Comparison of ENCODE assay signal across 39 mouse cellular contexts in the genomic region with DNA sequence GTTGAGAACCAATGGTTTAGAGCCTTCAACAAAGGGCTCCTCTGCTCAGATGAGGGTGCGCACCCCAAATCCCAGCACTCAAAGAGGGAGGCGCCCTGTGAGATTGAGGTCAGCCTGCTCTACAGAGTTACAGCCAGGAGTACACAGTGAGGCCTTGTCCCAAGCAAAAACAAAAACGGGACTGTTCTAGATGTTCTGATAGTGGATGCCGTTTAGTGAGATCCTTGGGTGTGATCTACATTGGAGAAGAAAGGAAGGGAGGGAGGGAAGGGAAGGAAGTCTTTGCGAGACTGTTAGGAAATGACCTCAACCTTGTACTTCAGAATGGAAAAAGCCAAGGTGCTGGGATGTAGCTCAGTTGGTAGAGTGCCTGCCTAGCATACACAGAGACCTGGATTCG. TPM values are rescaled to one million over a fixed set of nuclear protein-coding genes. Genes with fewer than 3 reads are reported as not detected.
"Had no signal": no experiment of that assay in that cellular context is flagged by ENCODE, and none has a peak within 500 bp of the region (broad histone marks: within the 10 kb centered on the region; RNA-seq: fewer than 3 reads in every experiment).

No protein-coding gene starts in this region.

- H3K27me3 ChIP-seq: hindbrain, embryonic 12.5 days; intestine, embryonic 15.5 days; limb, embryonic 12.5 days had no signal

- ATAC-seq: hindbrain, embryonic 16.5 days; inflammation-experienced regulatory T-cells, adult 6 months; intestine, embryonic 15.5 days; intestine, postnatal 0 days; liver, embryonic 12.5 days had no signal

- H3K4me3 ChIP-seq: heart, embryonic 10.5 days; heart, embryonic 12.5 days; hindbrain, embryonic 10.5 days; hindbrain, embryonic 12.5 days; intestine, embryonic 15.5 days; left cerebral cortex, adult 2 months; limb, embryonic 10.5 days; limb, embryonic 12.5 days; liver, embryonic 12.5 days had no signal

- H3K36me3 ChIP-seq: heart, embryonic 10.5 days; heart, embryonic 12.5 days; hindbrain, embryonic 10.5 days; hindbrain, embryonic 12.5 days; intestine, embryonic 15.5 days; limb, embryonic 10.5 days; limb, embryonic 12.5 days; liver, embryonic 12.5 days had no signal

- H3K27ac ChIP-seq: heart, embryonic 10.5 days; hindbrain, embryonic 10.5 days; hindbrain, embryonic 12.5 days; hindbrain, embryonic 14.5 days; intestine, embryonic 15.5 days; left cerebral cortex, adult 2 months; limb, embryonic 10.5 days; limb, embryonic 12.5 days; liver, embryonic 12.5 days had no signal

- DNase-seq: gastrocnemius, postnatal 25 days; heart, adult 18-20 months; heart, postnatal 10 days; heart, postnatal 4 days; kidney, adult 18-20 months; kidney, adult 8-10 months; kidney, postnatal 10 days; kidney, postnatal 25 days; kidney, postnatal 4 days; layer of hippocampus, adult 9-11 months; liver had no signal

- H3K4me2 ChIP-seq: heart, embryonic 12.5 days; hindbrain, embryonic 12.5 days; hindbrain, embryonic 14.5 days; intestine, embryonic 15.5 days; limb, embryonic 12.5 days; liver, embryonic 12.5 days had no signal

- H3K9me3 ChIP-seq: heart, embryonic 10.5 days; hindbrain, embryonic 10.5 days; hindbrain, embryonic 12.5 days; intestine, embryonic 15.5 days; limb, embryonic 10.5 days; limb, embryonic 12.5 days; liver, embryonic 12.5 days had no signal

- H3K9ac ChIP-seq: heart, embryonic 12.5 days; hindbrain, embryonic 12.5 days; hindbrain, embryonic 14.5 days; intestine, embryonic 15.5 days; limb, embryonic 12.5 days; liver, embryonic 12.5 days had no signal

RNA-seq across cellular contexts. Expression of a gene that starts 23.8 kb away (rescaled TPM):
- total RNA-seq: granulocyte monocyte progenitor cell, adult 5-6 weeks had no signal
- polyA plus RNA-seq: inflammation-experienced regulatory T-cells, adult 6 months had no signal

RNA-seq across cellular contexts. Expression of a gene that starts 42.9 kb away (rescaled TPM):
- total RNA-seq: gastrocnemius, adult 8-10 months; gastrocnemius, postnatal 25 days; gastrocnemius, postnatal 4 days; granulocyte monocyte progenitor cell, adult 5-6 weeks; heart, adult 18-20 months; heart, adult 8-10 months; heart, postnatal 10 days; heart, postnatal 25 days; heart, postnatal 4 days; layer of hippocampus, adult 8-10 months; layer of hippocampus, postnatal 25 days; left cerebral cortex, adult 2 months; left cerebral cortex, postnatal 14 days; left cerebral cortex, postnatal 36 days had no signal
- polyA plus RNA-seq: frontal cortex, adult 2 months; heart, embryonic 10.5 days; heart, embryonic 12.5 days; heart, embryonic 14.5 days; heart, embryonic 16.5 days; hindbrain, embryonic 10.5 days; hindbrain, embryonic 12.5 days; hindbrain, embryonic 14.5 days; hindbrain, embryonic 16.5 days; inflammation-experienced regulatory T-cells, adult 6 months; intestine, embryonic 15.5 days; intestine, postnatal 0 days; kidney, embryonic 14.5 days; kidney, embryonic 16.5 days; limb, embryonic 10.5 days; limb, embryonic 12.5 days; limb, embryonic 14.5 days; liver, embryonic 12.5 days had no signal
